Mouse (Mus musculus) MEL-GATA-1-ER (cell line): ENCODE measurements at regions not wholly inside any gene's neighbourhood (a gene's known extent, or its start where the extent isn't known, plus 50 kb on each side); places are given as distances from the start of the nearest gene placed in this dataset.

Experiments used
- DNase-seq: peaks from one replicate; pipeline ENCODE4 v3.0.0-alpha.2; 2012; ENCODE audit warnings: low read depth; ENCODE audit errors: extremely low read depth

DNA sequence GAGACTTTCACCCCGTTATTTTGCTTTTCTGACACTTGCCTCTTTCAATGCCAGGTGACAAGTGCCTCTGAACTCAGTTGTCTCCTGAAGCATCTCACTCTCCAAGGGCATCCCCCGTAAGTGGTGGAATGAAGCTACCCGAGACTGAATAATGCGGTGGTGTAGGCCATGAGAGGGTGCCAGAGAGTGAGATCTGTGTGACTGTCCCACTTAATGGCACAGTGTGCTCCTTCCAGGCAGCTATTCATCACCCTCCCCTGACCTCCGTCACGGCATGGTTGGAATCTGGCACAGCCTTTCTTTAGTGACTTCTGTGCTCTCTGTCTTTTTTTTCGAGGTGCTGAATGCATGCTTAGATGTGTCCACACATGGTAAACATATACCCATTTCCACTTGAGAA lies 102.3 kb upstream of the Hnrnpa3 start:
- no peak for DNase-seq

DNA sequence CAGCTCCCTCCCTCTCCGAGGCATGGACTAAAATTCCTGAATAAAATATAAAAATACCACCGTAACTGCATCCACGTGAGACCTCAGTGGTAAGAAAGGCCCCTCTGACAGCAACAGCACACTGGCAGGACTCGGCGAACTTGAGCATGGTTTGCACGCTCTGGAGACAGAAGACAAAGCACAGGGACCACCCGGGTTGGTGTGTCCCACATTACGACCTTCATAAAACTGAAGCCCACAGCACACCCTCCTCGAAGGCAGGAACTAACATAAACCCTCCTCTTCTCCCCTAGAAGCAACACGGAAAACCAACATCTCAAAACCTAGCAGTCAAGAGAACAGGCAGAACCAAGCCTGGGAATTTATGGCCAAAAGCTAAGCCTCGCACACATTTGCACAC lies 101.7 kb upstream of the Hnrnpa3 start:
- DNase-seq = no peak

- DNase-seq = no peak
Measured at GRCm38 (mm10) chr2:75559920-75560319, 99.1 kb upstream of the Hnrnpa3 start.

- DNase-seq = no peak
Measured at GRCm38 (mm10) chr2:75563253-75563913, 95.7 kb upstream of the Hnrnpa3 start.

DNA sequence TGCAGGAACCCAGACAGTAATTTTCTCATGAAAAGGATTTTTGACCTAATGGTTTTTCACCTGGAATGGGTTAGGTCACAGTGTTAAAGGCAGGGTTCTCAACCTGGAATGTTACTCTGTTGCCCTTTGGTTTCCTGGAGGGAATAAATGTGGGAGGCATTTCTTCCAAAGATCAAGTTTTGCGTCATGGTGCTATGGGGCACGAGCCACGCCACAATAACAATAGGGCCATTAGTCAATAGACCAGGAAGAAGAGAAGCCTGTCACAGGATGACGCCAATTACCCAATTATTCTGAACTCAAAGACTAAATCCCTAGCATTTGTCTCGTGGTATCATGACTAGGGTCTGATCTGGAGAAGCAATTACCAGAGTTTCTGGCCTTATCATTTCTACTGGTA lies 94.3 kb upstream of the Hnrnpa3 start:
- no peak for DNase-seq

DNA sequence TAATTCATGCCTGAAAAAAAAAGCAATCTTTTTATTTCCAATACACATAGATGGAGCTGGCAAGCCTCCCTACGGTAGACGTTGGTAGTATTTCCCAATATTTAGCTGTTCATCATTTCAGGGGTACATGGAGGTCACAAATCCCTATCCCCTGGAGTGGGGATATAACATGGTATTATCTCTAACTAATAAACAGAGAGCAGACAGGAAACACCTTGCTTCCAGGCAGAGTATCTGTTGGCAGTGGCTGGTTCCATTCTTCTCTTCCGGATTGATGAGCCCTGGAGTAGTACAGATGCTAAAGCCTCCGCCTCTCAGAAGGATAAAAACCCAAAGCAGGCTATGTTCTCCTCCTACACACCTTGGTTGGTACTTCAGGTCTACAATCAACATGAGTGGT lies 91.9 kb upstream of the Hnrnpa3 start:
- DNase-seq = no peak

DNA sequence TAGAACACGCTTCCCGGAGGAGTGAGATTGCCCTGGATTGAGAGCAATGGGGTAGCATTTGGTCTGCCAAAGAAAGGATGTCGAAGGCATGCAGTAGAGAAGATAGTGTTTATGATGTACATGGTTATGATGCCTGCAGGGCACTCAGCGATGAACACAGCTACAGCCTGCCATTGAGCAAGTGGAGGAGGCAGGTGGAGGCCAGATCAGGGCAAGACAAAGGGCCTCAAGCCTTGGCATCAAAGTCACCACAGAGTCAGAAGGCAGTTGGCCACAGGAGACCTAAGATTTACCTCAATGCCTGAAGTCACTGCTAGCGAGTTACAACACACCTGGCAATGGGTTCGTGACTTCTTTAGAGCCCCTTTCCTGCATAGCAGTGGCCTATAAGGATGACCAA lies 89.3 kb upstream of the Hnrnpa3 start:
- no peak for DNase-seq

- DNase-seq = no peak
Measured at GRCm38 (mm10) chr2:75570246-75570645, 88.8 kb upstream of the Hnrnpa3 start.

DNA sequence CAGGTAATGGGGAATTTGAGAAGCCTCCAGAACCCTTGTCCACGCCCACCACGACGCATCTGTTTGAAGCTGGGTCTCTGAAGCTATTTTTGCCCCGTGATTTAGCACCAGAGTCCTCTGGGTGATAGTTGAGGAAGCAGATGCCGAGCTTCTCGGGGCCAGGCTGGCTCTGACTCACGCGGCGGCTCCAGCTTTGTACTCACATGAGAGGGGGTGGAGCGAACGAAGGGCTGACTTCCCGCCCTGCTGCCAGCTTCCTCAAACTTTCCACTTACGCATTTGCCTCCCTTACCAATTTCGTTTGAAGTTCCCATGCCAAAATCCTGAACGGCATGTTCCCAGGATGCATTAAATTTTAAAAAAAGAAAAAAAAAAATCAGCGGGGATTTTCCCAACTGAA lies 74.1 kb upstream of the Hnrnpa3 start:
- peak; percentile 55 for DNase-seq

- peak; percentile 68 for DNase-seq
Measured at GRCm38 (mm10) chr2:75588572-75588971, 70.5 kb upstream of the Hnrnpa3 start.

GRCm38 (mm10) chr2:75589452-75589851 lies 69.6 kb upstream of the Hnrnpa3 start:
- DNase-seq = no peak

- peak; percentile 75 for DNase-seq
Measured at GRCm38 (mm10) chr2:75590175-75590574, 68.9 kb upstream of the Hnrnpa3 start.

DNA sequence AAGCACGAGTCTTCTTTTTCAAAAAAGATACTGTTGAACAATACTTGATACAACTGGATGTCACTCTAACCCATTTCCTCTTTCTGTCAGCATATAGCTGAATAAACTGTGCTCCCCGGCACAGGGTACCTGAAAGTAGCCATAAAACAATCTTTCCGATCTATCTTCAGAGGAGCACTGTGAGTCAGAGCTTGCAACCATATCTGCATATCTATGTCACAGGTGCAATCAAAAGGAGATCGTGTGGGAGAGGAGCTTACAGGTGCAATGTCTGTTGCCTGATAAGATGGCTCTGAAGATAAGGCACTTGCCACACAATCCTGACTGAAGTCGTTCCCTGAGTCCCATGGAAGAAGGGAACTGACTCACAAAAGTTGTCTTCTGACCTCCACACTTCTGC lies 58.5 kb upstream of the Hnrnpa3 start:
- no peak for DNase-seq

- no peak for DNase-seq
Measured at GRCm38 (mm10) chr2:75603175-75603871, 55.7 kb upstream of the Hnrnpa3 start.

DNA sequence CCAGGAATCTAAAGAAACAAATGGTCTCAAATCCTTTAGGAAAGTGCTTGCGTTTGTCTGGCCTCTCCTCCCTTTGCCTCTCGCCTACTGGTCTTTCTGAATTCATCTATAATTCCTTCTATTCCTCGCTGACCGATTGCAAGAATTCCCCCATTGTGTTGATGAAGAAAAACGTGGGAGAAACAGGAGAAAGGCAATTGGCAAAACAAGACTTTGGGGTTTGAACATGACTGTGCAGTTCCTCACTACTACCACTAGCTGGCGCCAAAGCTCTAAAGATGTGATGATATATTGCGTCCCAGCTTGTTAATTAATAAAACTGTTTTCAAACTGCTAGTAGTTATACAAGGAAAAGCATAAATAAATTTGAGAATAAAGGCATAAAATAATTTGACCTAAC lies 53.4 kb upstream of the Hnrnpa3 start:
- no peak for DNase-seq

DNA sequence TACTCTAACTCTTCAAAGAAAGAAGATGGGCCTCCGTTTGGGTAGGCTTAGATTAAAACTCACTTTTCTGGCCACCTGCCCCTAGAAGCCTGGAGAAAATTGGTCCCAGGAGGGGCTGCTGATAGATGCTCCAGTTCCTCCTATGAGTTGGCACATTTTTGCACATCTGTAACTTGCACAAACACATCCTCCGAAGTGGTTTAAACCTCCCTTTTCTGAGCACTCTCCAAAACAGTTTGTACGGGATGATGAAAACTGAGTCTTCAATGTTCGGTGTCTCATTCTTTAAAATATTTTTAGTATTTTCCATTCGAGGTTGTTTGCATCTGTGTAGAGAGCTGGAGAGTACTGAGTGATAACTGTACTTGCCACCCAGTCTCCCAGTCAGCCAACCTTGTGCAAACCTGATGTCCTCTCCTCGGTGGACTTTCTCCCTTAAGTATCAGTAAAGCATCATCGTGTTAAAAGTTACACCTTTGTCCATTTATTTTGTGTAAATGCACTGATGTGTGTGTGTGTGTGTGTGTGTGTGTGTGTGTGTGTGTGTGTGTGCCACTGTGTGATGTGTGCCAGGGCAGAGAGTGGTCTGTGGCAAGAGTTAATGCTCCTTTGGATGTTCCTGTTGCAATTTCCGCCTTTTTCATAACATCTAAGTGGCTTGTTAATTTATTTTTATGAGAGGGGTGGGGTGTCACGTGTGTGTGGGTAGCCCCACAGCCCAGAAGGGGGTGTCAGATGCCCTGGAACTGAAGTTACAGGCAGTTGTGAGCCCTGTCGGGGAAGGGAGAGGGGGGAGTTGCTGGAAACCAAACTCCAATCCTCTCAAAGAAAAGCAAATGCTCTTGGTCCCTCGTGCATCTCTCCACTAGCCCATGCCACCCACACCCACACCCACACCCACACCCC lies 51.8 kb upstream of the Hnrnpa3 start:
- DNase-seq = no peak

DNA sequence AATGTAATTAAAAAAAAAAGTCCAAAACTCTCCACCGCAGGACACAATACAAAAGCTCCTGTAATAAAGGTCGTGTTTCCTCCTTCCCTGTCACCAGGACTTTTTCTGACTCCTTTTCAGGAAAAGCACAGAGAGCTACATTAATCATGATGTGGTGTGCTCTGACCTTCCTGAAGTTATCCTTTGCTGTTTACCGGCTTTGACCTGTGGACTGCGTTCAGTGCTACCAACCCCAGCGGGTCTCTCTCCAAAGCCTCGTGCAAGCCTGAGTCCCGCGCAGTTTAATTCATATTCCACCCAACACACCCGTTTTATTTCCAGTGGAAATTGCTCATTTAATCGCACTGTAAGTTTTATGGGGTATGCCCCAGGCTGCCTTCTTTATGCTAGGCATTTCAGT lies 51.1 kb upstream of the Hnrnpa3 start:
- no peak for DNase-seq

DNA sequence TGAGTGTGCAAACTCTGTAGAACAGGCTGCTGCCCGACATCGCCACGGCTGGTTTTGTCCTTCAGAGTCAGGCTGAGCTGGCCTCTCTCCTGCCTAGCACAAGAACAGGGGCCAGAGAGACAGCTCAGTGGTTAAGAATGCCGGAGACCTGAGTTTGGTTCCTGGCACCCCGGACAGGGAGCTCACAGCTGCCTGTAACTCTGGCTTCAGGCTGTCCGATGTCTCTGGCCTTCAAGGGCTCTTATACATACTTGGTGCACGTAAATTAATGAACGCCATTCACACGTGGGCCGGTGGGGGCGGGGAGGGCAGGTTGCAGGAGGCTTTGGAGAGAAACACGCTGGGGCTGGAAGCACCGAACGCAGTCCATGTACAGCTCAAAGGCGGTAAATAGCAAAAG lies 50.6 kb upstream of the Hnrnpa3 start:
- DNase-seq = no peak

DNA sequence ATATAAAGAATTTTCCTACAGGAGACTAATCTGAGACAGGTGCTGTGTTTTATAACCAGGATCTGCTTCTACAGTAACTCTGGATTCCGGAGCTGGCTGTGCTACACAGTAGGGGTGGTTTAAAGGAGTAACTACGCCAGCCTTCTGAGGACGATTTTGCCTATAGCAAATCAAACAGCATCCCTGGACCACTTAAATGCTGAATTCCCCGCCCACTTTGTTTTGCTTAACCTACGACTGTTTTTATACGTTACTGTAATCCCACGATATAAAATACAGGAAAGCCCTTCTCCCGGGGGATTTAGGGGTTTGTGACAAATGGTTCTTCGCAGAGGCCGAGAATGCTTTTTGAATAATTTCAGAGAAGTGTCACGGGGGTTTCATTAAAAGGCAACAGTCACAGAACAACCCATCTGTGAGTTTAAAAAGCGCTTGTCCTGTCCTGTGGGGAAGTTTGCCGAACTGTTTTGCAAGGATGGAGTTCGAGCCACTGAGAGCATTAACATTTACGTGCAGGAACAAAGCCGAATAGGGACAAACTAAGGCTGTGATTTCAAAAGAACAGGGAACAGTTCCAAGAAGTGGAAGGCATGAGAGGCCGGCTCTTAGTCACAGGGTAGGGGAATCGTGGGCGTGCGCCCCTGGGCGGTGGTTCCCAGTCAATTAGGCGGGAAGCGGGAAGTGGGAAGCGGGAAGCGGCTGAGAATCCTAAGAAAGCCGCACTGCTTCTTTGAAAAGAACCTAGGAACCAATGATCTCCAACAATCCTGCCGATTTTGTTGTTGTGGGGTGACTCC lies 49.7 kb upstream of the Hnrnpa3 start:
- no peak for DNase-seq
